Mouse (Mus musculus): ENCODE measurements around the gene Hlcs. TPM values are rescaled to one million over a fixed set of nuclear protein-coding genes. Genes with fewer than 3 reads are reported as not detected.

Gene Hlcs
- total RNA-seq, 2 experiments from 2014 or later: 12.4 to 13.7 TPM

DNA sequence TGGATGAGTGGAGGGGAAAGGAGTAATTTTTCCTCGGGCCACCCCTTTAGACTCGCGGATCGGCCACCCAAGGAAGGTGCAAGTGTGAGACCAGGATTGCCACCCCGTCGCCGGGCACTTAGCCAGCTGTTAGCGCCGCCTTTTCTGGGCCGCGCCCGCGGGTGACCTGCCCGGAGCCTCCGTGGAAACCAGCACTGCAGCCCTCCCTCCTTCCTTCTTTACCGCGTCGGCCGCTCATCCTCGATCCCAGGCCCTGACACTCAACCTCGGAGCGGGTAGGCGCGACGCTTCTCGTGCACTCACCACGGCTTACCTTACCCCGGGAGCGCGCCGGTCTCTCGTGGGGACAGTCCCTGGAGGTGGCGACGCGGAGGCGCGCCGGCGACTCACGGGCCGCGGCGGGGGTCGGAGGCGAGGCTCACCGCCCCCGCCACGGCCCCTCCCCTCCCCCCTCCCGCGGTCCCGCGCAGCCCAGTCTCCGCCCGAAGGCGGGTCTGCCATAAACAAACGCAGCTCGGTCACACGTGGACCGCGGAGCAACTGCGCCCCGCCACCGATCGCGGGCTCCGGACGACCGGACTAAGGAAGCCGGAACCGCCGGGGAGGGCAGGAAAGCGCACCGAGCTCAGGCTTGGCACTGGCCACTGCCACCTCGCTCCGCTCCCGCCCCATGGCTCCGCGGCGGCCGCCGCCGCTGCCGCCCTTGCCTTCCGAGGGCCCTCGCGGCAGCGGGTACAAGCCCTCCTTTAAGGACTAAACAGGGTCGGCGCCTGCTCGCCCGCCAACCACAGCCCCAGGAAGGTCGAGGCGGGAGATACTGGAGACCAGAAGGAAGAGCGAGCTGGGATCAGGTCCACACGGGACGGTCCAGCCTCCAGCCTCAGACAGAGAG, 228.4 kb downstream of the Hlcs start, which contains the start of gene Sim2:
Sim2 (plus strand) TSS at position 221 of the 892 bp plus-strand sequence.
- no peak for DNase-seq (ENCODE audit: extremely low spot score in 1 of 2, low spot score in 1 of 2)

DNA sequence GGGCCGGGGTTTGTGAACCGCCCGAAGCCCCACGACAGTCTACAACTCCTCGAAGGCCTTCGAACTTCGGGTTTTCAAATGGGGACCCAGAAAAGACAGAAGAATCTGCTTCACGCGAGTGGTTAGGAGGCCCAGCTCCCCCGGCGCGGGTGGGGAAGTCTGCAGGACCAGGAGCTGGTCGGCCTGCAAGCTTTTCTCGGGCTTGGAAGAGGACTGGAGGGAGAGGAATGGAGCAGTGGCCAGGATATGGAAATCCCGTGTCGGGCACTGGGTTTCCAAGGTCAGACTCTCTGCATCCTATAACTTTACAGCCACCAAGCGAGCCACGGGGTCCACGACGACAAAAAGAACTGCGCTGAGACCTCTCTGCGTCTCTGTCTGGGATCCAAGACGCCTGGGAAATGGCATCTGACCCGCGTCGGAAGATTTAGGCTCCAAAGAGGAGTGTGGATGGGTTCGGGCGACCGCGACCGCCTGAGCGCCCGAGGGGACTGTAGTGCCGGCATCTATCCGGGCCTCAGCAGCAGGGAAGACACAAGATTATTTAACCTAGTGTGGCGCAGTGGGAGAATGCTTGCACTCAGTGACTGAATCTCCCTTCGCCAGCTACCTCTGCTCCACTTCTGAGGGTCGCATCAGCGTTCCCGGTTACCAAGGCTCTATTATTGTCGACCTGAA, 229.4 kb downstream of the Hlcs start:
- no peak for DNase-seq (ENCODE audit: extremely low spot score in 1 of 2, low spot score in 1 of 2)

DNA sequence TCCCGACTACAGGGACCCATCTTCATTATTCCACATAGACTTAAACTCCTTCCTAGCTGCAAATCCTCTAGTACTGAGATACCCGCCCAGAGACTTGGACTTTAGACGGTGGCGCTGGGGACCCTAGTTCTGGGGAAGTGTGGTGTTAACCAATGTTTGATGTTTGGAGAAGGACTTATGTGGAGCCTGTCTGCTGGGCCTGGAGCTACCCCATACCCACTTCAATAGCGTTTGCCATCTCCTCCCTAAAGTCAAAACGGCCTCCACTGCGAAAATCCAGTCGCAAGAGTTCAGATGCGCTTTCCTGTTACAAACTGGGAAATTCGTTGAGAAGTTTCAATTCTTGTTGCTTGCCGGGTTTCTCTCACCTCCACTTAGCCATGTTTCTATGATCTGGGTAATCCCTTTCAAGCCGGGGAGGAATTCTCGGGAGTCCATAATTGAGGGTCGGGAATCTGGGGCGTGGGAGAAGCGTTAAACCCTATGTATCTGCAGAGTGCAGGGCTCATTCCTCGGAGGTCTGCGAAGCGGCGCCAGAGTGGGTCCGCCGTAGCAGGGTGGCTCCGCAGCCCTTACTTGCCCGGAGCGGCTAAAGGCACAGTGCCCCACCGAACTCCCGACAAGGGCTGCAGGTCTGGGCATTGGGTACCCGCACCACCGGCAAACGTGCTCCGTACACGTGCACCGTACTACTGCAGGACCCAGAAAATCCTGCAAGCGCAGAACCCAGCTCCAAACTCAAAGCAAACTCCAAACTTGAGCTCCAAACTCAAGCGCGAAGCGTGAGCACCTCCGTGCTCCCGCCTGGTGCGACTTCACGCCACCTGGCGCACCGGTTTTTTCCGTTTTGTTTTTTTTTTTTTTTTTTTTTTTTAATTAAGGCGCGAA, 230.2 kb downstream of the Hlcs start:
- no peak for DNase-seq (ENCODE audit: extremely low spot score in 1 of 2, low spot score in 1 of 2)

- no peak for DNase-seq (ENCODE audit: extremely low spot score in 1 of 2, low spot score in 1 of 2)
Observed at GRCm38 (mm10) chr16:94081996-94082708, 231.2 kb downstream of the Hlcs start.

GRCm38 (mm10) chr16:94081596-94081995, 231.8 kb downstream of the Hlcs start:
- no peak for DNase-seq (ENCODE audit: extremely low spot score in 1 of 2, low spot score in 1 of 2)

- no peak for DNase-seq (ENCODE audit: extremely low spot score in 1 of 2, low spot score in 1 of 2)
Observed at GRCm38 (mm10) chr16:94079856-94080555, 233.4 kb downstream of the Hlcs start.

DNA sequence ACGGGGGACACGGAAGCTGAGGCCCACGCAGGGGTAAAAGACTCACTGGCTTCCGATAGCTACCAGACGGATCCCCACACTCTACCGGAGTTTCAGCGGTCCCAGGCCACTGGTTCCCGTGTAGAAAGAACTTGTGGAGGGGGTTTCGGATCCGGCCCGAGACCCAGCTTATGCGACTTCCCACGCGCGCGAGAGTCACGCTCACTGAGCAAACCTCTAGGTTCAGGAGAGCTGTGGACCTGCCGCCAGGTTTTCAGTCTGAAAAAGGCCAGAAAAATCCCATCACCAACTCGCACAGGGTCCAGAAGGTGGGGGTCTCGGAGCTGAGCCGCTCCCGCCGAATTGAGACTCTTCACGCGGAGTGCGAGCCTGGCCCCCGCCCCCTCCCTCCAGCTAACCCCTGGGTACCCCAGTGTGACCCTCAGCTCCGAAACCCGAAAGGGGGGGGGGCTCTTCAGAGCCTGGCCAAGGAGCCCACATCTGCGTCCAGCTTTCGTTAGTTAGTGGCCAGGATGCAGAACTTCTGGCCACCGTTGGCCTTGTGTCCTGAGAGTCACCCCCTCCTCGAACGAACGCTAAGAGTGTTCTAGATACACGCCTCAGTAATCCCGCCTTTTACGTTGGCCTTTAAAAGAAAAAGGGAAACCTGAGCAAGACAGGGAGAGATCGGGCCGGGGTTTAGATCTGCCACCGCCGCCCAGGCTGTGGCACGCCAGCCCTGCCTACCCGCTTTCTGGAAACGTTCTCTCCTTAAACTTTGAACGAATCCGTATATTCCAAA, 234.1 kb downstream of the Hlcs start:
- DNase-seq (ENCODE audit: extremely low spot score in 1 of 2, low spot score in 1 of 2): no peak

Small RNA genes lying within 50 kb of the gene (microRNA-seq; reads per million reads assigned to microRNA genes)
- gene Gm23062: 0 reads per million in 2 experiments

Other genes with a start within 250 kb of the Hlcs start
- under 1 TPM; 0.20 to 0.23 TPM for gene Sim2, start 228.6 kb downstream of the Hlcs start, total RNA-seq (2021)
- gene Ripply3, start 14.8 kb upstream of the Hlcs start, total RNA-seq (2021): under 1 TPM; 0.17 to 0.23 TPM
- 100 to 1,000 TPM; 750 to 824 TPM for gene Ttc3, start 57.0 kb upstream of the Hlcs start, total RNA-seq (2021)
- gene Pigp, start 58.3 kb upstream of the Hlcs start, total RNA-seq (2021): 10 to 100 TPM; 40.2 to 40.9 TPM
- gene Vps26c, start 213.3 kb upstream of the Hlcs start, total RNA-seq (2021): 10 to 100 TPM; 31.9 to 34.6 TPM

All from layer of hippocampus, postnatal 25 days (tissue).